Mouse (Mus musculus) myocyte (in vitro differentiated cells): ENCODE measurements around the gene Crebrf. TPM values are rescaled to one million over a fixed set of nuclear protein-coding genes. Genes with fewer than 3 reads are reported as not detected.

Experiments used
- H3K27me3 ChIP-seq: one replicate; pipeline ENCODE4 v1.6.1; 2011; ENCODE audit not compliant: control insufficient read depth, insufficient read depth, insufficient read length
- H3K36me3 ChIP-seq: one replicate; pipeline ENCODE4 v1.6.1; 2011; ENCODE audit not compliant: control insufficient read depth, insufficient read depth
- H3K4me2 ChIP-seq: one replicate; pipeline ENCODE4 v1.6.1; 2011; ENCODE audit warnings: low read depth, control low read depth
- H3K4me3 ChIP-seq: one replicate; pipeline ENCODE4 v1.5.1; 2011; ENCODE audit warnings: mild to moderate bottlenecking, control low read depth, moderate library complexity
- H3K79me2 ChIP-seq: one replicate; pipeline ENCODE4 v1.6.1; 2011; ENCODE audit not compliant: control insufficient read depth, insufficient read depth
- H3ac ChIP-seq: one replicate; pipeline ENCODE4 v1.6.1; 2011; ENCODE audit not compliant: control insufficient read depth, insufficient read length
- CEBPB ChIP-seq: IDR thresholded peaks from 2 replicates; pipeline ENCODE4 v1.6.1; 2011; ENCODE audit warnings: mild to moderate bottlenecking, moderate library complexity; ENCODE audit not compliant: poor library complexity, insufficient read depth, severe bottlenecking
- E2F4 ChIP-seq: IDR thresholded peaks from one replicate; pipeline ENCODE4 v1.6.1; 2011; ENCODE audit warnings: mild to moderate bottlenecking, control low read depth, moderate library complexity; ENCODE audit not compliant: insufficient read depth
- MAX ChIP-seq: IDR thresholded peaks from one replicate; pipeline ENCODE4 v1.6.1; 2011; ENCODE audit warnings: low read depth, mild to moderate bottlenecking, control low read depth
- MYOD1 ChIP-seq, 3 experiments: IDR thresholded peaks; one replicate each; pipeline ENCODE4 v1.6.1; 2011; ENCODE audit warnings: control low read depth in 2 of 3, low read depth in 2 of 3, mild to moderate bottlenecking in 2 of 3, moderate library complexity in 1 of 3; ENCODE audit not compliant: insufficient read length in 2 of 3, control insufficient read depth in 1 of 3
- MYOG ChIP-seq, 3 experiments: IDR thresholded peaks; one replicate each; pipeline ENCODE4 v1.6.1; 2011; ENCODE audit warnings: control low read depth in 2 of 3, low read depth in 2 of 3, mild to moderate bottlenecking in 2 of 3; ENCODE audit not compliant: insufficient read length in 2 of 3, control insufficient read depth in 1 of 3, insufficient read depth in 1 of 3
- POLR2A ChIP-seq: IDR thresholded peaks from one replicate; pipeline ENCODE4 v1.6.1; 2011; ENCODE audit warnings: low read depth, mild to moderate bottlenecking, control low read depth, moderate library complexity; ENCODE audit not compliant: insufficient read length
- POLR2AphosphoS2 ChIP-seq: IDR thresholded peaks from one replicate; pipeline ENCODE4 v1.6.1; 2011; ENCODE audit warnings: low read depth, control low read depth; ENCODE audit not compliant: insufficient read length
- REST ChIP-seq: IDR thresholded peaks from one replicate; pipeline ENCODE4 v1.6.1; 2011; ENCODE audit warnings: mild to moderate bottlenecking, control low read depth, moderate library complexity; ENCODE audit not compliant: insufficient read depth, insufficient read length
- SRF ChIP-seq: IDR thresholded peaks from one replicate; pipeline ENCODE4 v1.6.1; 2011; ENCODE audit warnings: low read depth; ENCODE audit not compliant: control insufficient read depth, insufficient read length
- TCF12 ChIP-seq: IDR thresholded peaks from one replicate; pipeline ENCODE4 v1.6.1; 2011; ENCODE audit warnings: mild to moderate bottlenecking, control low read depth; ENCODE audit not compliant: poor library complexity, insufficient read depth, severe bottlenecking
- TCF3 ChIP-seq: IDR thresholded peaks from one replicate; pipeline ENCODE4 v1.6.1; 2011; ENCODE audit warnings: low read depth, control low read depth; ENCODE audit not compliant: insufficient read length
- USF1 ChIP-seq: IDR thresholded peaks from one replicate; pipeline ENCODE4 v1.6.1; 2011; ENCODE audit warnings: low read depth, mild to moderate bottlenecking, control low read depth, moderate library complexity
- polyA plus RNA-seq: library from polyadenylated mRNA; unstranded; fragments of >200 nt; fragmentation: generic; extraction: Trizol; gene quantifications from one replicate; pipeline ENCODE4 v1.2.1, GENCODE M21; 2012; ENCODE audit warnings: missing spikeins

Crebrf gene
- polyA plus RNA-seq, 1 experiment: 2.2 TPM

GRCm38 (mm10) chr17:26793068-26793765 lies 77.8 kb downstream of the Crebrf start:
- Histone ChIP-seq H3K79me2 (no peaks in the 10 kb centered on the region), H3K27me3 (no peaks in the 10 kb centered on the region), H3K4me2 (no peak overlapping the region), H3K36me3 (peaks cover 16% of the 10 kb centered on the region), H3K4me3 (no peak overlapping the region), H3ac (no peak overlapping the region)
- no peak for TF ChIP-seq POLR2A
- TF ChIP-seq POLR2AphosphoS2: no peak
- TF ChIP-seq USF1: no peak
- no peak for TF ChIP-seq REST
- TF ChIP-seq MYOG (IDR thresholded peaks at IDR 0.05; ENCODE audit: control insufficient read depth in 1 of 3, insufficient read depth in 1 of 3, insufficient read length in 2 of 3, low read depth in 2 of 3): no peak
- no peak for TF ChIP-seq SRF
- no peak for TF ChIP-seq CEBPB
- no peak for TF ChIP-seq MYOD1 (IDR thresholded peaks at IDR 0.05; ENCODE audit: control insufficient read depth in 1 of 3, insufficient read length in 2 of 3, low read depth in 2 of 3)
- no peak for TF ChIP-seq MAX
- TF ChIP-seq TCF12: no peak
- TF ChIP-seq E2F4: no peak
- TF ChIP-seq TCF3: no peak

GRCm38 (mm10) chr17:26794744-26795143 lies 79.3 kb downstream of the Crebrf start:
- Histone ChIP-seq H3K4me3 (no peak overlapping the region), H3K79me2 (no peaks in the 10 kb centered on the region), H3K36me3 (peaks cover 12% of the 10 kb centered on the region), H3K27me3 (no peaks in the 10 kb centered on the region), H3ac (no peak overlapping the region), H3K4me2 (no peak overlapping the region)
- no peak for TF ChIP-seq MAX
- TF ChIP-seq TCF3: no peak
- TF ChIP-seq TCF12: no peak
- TF ChIP-seq MYOG (IDR thresholded peaks at IDR 0.05; ENCODE audit: control insufficient read depth in 1 of 3, insufficient read depth in 1 of 3, insufficient read length in 2 of 3, low read depth in 2 of 3): no peak
- no peak for TF ChIP-seq USF1
- no peak for TF ChIP-seq SRF
- no peak for TF ChIP-seq CEBPB
- TF ChIP-seq POLR2AphosphoS2: no peak
- no peak for TF ChIP-seq MYOD1 (IDR thresholded peaks at IDR 0.05; ENCODE audit: control insufficient read depth in 1 of 3, insufficient read length in 2 of 3, low read depth in 2 of 3)
- no peak for TF ChIP-seq POLR2A

- Histone ChIP-seq H3K36me3 (peaks cover 12% of the 10 kb centered on the region), H3ac (no peak overlapping the region), H3K79me2 (no peaks in the 10 kb centered on the region), H3K4me3 (no peak overlapping the region), H3K27me3 (no peaks in the 10 kb centered on the region), H3K4me2 (no peak overlapping the region)
- TF ChIP-seq SRF (no peak), POLR2AphosphoS2 (no peak), MYOG (IDR thresholded peaks at IDR 0.05; ENCODE audit: control insufficient read depth in 1 of 3, insufficient read depth in 1 of 3, insufficient read length in 2 of 3, low read depth in 2 of 3) (no peak), USF1 (no peak)
Observed at GRCm38 (mm10) chr17:26795386-26795785, 79.9 kb downstream of the Crebrf start.

- peaks cover 4% of the 10 kb centered on the region for H3K36me3 ChIP-seq
- H3ac ChIP-seq: no peak overlapping the region
- no peak overlapping the region for H3K4me2 ChIP-seq
- H3K27me3 ChIP-seq: no peaks in the 10 kb centered on the region
- H3K79me2 ChIP-seq: no peaks in the 10 kb centered on the region
- TF ChIP-seq MYOD1 (IDR thresholded peaks at IDR 0.05; ENCODE audit: control insufficient read depth in 1 of 3, insufficient read length in 2 of 3, low read depth in 2 of 3) (peak in 1 of 3 experiments; percentile 23), USF1 (no peak), CEBPB (no peak), SRF (no peak), TCF3 (no peak), MAX (no peak), POLR2AphosphoS2 (no peak), REST (no peak), TCF12 (peak; percentile 38), POLR2A (no peak), E2F4 (no peak), MYOG (IDR thresholded peaks at IDR 0.05; ENCODE audit: control insufficient read depth in 1 of 3, insufficient read depth in 1 of 3, insufficient read length in 2 of 3, low read depth in 2 of 3) (peak in 1 of 3 experiments; percentile 19)
- no peak overlapping the region for H3K4me3 ChIP-seq
Observed at GRCm38 (mm10) chr17:26797379-26798128, 82.1 kb downstream of the Crebrf start.
